Mouse (Mus musculus): Measurements from ENCODE around the gene Prkce. TPM values are rescaled to one million over a fixed set of nuclear protein-coding genes. Genes with fewer than 3 reads are reported as not detected.
A peak's percentile ranks its signal among the peaks of the same experiment; 100 is the strongest.

Gene Prkce
- total RNA-seq, 2 experiments from 2014 or later: 8.7 TPM

- intact Hi-C loops (cut with DNase I; ENCODE audit: low total_unique reads): no loop called here
- no peak for DNase-seq
These were observed 347.5 kb downstream of the Prkce start for GRCm38 (mm10) chr17:86514974-86515620.

DNA sequence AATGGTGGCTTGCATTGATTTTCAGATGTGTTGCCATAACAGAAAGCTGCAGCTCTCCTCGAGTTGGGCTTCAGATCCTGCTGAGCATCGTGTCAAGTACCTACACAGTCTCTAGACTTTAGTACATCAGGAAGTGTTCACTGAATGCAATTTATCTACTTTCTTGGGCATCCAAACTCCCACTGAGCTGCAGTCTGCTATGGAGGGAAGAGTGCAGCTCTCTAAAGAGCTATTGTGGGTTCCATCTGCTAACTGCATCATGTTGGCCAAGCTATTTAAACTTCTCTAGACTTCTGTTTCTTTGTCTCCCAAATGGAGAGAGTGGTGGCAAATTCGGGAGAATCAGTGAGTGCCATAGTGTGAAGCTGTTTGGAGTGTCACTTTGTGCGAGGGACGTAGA is 349.0 kb downstream of the Prkce start:
- intact Hi-C loops (cut with DNase I; ENCODE audit: low total_unique reads): no loop called here

DNA sequence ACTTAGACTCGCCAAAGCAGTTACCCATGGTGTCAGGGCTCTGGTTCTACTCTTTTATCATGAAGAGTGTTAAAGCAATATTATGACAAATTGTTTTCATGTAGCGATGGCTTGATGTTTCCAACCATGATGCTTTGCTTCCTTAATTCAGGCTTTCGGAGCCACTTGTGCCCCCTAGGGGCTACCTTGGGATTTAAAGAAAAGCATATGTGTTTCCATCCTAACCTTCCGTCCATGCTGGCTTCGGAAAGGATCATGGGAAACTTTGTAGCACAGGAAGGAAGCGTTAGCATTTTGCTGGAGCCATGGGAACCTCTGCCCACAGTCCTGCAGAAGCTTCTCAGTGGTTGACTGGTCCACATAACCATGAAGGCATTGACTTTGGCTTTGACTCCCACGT is 351.0 kb downstream of the Prkce start:
- intact Hi-C loops (cut with DNase I; ENCODE audit: low total_unique reads): no loop called here

More for the DNA sequence above, 349.0 kb downstream of the Prkce start:
- DNase-seq: no peak

DNA sequence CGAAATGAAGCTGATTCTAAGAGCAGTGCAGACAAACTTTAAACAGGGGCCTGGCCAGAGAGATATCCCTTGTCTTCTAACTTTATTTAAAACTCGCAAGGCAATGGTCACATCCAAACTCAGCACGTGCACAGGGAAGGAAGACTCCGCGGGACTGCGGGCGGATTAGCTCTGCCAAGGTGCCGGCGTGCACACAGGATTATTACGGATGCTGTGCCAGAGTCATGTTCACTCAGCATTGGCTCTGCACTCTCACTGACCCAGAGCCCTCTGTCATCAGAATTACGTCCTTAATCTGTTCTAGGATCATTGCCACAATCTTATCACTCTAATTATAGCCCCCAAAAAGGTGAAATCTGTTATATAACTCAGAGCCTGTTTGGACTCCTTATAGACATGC is 353.7 kb downstream of the Prkce start:
- DNase-seq: no peak
- intact Hi-C loops (cut with DNase I; ENCODE audit: low total_unique reads): no loop called here

More for the DNA sequence above, 351.0 kb downstream of the Prkce start:
- DNase-seq: no peak

DNA sequence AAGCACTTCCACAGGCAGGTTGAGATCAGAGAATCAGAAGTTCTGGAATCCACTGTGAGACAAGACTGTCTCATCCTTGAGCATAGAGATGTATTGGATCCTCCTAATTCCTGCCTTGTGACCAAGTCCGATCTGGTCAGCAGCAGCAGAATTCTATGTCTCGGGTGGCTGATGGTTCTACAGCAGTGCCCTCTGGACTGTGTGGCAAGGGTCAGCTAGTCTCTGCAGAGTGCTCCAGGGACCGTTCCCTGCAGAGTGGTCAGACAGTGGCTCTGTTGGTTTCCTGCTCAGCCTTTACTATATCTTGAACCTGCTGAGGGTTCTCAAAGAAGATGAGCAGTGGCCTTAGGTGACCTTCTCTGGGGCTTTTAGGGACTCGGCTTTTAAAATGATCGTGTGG is 355.1 kb downstream of the Prkce start:
- intact Hi-C loops (cut with DNase I; ENCODE audit: low total_unique reads): no loop called here
- no peak for DNase-seq

- intact Hi-C loops (cut with DNase I; ENCODE audit: low total_unique reads): no loop called here
- DNase-seq: no peak
These were observed 355.8 kb downstream of the Prkce start for GRCm38 (mm10) chr17:86523374-86523773.

DNA sequence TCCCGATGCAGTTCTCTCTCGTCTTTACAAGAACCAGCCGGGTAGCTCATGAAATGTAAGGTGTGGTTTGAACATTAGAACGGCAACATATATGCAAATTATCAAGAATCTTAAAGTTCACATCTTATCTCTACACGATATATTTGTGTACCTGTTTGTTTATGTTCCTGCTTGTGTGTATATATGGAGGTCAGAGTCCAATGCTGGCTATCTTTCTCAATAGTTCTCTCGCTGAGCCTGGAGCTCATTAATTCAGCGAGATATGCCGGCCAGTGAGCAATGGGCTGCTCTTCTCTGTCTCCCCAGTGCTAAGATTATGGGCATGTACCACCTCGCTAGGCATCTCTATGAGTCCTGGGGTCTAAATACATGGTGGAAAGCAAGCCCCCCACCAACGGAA is 356.3 kb downstream of the Prkce start:
- intact Hi-C loops (cut with DNase I; ENCODE audit: low total_unique reads): no loop called here

DNA sequence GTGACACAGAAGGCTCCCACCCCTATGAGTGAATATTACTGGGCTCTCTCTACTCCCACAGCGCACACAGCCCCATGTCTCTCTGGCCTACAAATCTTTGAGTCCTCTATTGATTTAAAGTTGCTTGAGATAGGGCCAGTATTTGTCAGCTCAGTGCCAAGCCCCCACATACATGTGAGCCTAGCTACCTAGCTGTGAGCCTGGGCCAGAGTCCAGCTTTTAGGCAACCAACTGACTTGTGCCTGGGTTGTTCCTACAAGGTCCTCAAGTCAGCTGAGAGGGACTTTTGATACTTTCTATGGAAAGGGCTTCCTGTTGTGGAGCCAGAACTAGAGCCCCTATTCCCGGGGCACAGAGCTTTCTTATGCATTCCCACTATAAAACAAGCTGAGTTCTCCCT is 357.5 kb downstream of the Prkce start:
- intact Hi-C loops (cut with DNase I; ENCODE audit: low total_unique reads): no loop called here
- no peak for DNase-seq

More for the DNA sequence above, 356.3 kb downstream of the Prkce start:
- no peak for DNase-seq

GRCm38 (mm10) chr17:86526016-86526415 is 358.4 kb downstream of the Prkce start:
- intact Hi-C loops (cut with DNase I; ENCODE audit: low total_unique reads): no loop called here
- DNase-seq: no peak

DNA sequence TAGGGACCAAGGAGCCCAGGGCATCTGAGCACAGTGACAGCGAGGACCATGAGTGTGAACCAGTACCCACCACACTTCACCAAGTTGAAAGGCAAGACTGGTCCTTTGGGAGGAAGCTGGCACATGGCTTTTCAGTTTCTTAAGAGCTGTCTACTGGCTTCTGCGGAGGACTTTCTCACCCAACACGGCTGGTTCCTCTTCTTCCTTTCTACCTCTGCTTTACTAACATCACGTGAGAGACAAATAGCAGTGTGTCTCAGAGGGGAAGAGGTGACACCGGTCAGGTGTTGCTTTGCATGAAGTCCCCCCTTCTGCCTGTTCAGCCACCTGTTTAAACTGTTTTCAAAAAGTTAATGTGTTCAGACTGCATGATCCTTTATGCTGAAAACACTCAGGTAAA is 359.7 kb downstream of the Prkce start:
- intact Hi-C loops (cut with DNase I; ENCODE audit: low total_unique reads): no loop called here
- DNase-seq: no peak

GRCm38 (mm10) chr17:86529003-86529402 is 361.4 kb downstream of the Prkce start:
- intact Hi-C loops (cut with DNase I; ENCODE audit: low total_unique reads): no loop called here
- DNase-seq: no peak

DNA sequence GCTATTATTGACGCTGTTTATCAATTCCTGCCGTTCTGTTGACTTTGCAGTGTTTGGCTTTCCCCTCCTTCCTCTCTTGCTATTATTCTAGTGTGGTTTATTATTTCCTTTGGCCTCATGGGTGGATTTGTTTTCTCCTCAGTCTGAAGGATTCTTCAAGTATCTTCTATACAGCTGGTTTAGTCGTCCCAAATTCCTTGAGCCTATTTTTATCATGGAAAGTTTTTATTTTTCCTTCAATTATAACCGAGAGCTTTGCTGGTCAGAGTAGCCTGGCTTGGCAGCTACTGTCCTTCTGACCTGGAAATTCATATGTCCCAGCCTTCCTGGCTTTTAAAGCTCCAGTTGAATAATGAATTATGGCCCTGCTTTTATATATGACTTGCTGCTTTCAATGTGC is 361.8 kb downstream of the Prkce start:
- no peak for DNase-seq
- intact Hi-C loops (cut with DNase I; ENCODE audit: low total_unique reads): no loop called here

- no peak for DNase-seq
- intact Hi-C loops (cut with DNase I; ENCODE audit: low total_unique reads): loop anchor here (5.0 to 10.0 kb wide), 2 partner anchors 214 to 281 kb away; no protein-coding TSS in a partner anchor
These were observed 363.6 kb downstream of the Prkce start for GRCm38 (mm10) chr17:86531231-86531630.

GRCm38 (mm10) chr17:86532783-86533548 is 365.4 kb downstream of the Prkce start:
- no peak for DNase-seq

DNA sequence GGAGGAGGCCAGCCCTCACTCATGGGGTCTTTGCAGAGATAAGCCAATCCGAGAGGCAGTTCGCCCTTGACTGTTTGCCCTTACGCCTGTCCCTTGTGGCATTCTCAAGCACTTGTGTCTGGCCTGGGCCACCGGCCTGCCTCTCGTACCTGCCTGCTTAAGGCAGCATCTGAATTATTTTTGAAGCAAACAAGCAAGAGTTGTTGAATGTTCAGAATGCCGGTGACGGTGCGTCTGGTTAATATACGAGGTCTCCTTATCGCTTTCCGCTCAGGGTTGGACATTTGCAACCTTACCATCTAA is 365.9 kb downstream of the Prkce start:
- intact Hi-C loops (cut with DNase I; ENCODE audit: low total_unique reads): loop anchor here (5.0 to 10.0 kb wide), 2 partner anchors 211 to 279 kb away; no protein-coding TSS in a partner anchor
- DNase-seq: no peak

More at GRCm38 (mm10) chr17:86532783-86533548, 365.4 kb downstream of the Prkce start:
- intact Hi-C loops (cut with DNase I; ENCODE audit: low total_unique reads): loop anchor here (5.0 to 10.0 kb wide), 2 partner anchors 212 to 279 kb away; no protein-coding TSS in a partner anchor

- intact Hi-C loops (cut with DNase I; ENCODE audit: low total_unique reads): loop anchor here (5.0 to 10.0 kb wide), 2 partner anchors 210 to 367 kb away; no protein-coding TSS in a partner anchor
- DNase-seq: no peak
These were observed 367.5 kb downstream of the Prkce start for GRCm38 (mm10) chr17:86535096-86535495.

DNA sequence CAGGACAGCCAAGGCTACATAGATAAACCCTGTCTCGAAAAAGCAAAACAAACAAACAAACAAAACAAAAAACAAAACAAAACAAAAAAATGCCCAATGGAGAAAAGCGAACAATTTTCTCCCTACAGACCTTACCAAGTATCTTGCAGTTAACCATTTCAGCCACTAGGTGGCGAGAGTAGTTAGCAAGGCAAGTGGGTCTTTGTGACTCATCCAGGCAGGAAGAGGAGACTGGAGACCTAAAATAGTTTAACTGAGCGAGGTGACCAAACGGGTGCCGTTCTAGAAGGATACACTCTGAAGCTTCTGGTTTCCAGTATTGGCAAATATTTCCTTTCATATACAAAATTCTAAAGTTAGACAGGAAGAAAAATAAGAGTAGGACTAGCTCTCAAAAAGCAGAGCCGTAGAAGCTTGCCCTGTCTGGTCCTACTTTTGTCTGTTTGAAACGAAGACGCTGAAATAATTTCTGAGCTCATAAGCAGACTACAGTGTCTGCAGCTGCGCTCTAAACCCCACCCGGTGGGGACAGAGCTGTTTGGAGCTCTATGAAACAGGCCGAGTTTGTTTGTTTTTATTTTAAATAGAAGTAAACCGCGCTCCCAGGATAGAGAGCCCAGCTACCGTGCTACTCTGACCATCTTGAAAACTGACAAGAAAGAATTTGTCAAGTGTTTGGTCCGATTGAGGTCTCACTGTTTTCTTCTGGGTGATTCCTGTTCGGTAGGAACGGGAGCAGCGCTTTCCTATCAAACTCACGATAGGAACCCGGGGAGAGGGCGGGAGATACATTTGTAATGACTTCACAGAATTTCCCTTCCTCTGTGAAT is 368.5 kb downstream of the Prkce start:
- DNase-seq: peak; percentile 75
- intact Hi-C loops (cut with DNase I; ENCODE audit: low total_unique reads): loop anchor here (5.0 to 10.0 kb wide), 2 partner anchors 209 to 366 kb away; no protein-coding TSS in a partner anchor

GRCm38 (mm10) chr17:86539881-86540430 is 372.4 kb downstream of the Prkce start:
- intact Hi-C loops (cut with DNase I; ENCODE audit: low total_unique reads): loop anchor here (5.0 to 10.0 kb wide), 2 partner anchors 205 to 362 kb away; no protein-coding TSS in a partner anchor
- DNase-seq: no peak

DNA sequence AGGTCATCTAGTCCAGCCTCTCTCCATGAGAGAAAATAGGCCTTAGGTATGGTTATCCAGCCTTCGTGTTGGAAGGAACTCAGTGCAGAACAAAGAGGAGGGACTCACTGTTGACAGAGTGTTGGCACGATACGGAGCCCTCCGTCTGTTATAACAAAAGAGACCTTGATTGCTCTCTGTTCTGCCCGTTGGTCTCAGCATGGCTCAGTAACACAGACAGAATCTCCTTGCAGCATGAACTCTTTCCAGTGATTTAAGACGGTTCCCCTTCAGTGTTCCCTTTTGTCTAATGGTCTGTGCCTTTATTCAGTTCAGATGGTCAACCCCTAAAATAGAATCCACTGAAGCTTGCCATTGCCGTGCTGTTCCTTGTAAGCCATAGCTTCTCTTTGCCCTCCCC is 378.9 kb downstream of the Prkce start:
- intact Hi-C loops (cut with DNase I; ENCODE audit: low total_unique reads): no loop called here

DNA sequence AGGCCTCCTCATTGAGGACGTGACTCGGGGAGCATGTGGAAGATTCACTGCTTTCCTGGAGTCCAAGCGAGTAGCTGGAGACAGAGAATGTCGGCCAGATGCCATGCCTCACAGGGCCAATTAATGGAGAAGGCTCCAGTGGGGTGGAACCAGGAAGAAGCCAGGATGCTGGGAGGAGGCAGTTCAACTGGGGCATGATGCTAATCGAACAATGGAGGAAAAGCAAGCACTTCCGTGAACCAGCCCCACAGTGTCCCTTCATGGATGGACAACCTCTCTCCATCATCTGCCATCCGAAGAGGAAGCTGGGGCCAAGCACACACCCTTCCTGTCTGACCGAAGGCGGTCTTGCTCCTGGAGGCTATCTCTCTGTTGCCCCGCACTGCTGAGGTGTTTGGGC is 381.5 kb downstream of the Prkce start:
- no peak for DNase-seq

More for the DNA sequence above, 378.9 kb downstream of the Prkce start:
- DNase-seq: no peak

More for the DNA sequence above, 381.5 kb downstream of the Prkce start:
- intact Hi-C loops (cut with DNase I; ENCODE audit: low total_unique reads): no loop called here
